Mouse (Mus musculus) thymus, postnatal 36 days (tissue): ENCODE measurements around the gene 4930407I10Rik.

ENCODE experiments used
- DNase-seq, 2 experiments: peaks; one replicate each; pipeline ENCODE4 v3.0.0; 2022; ENCODE audit warnings: mixed read lengths in 2 of 2

The 4930407I10Rik gene

GRCm38 (mm10) chr15:82058719-82059201, at the start of gene 4930407I10Rik:
4930407I10Rik (plus strand) TSS chr15:82059151.
- no peak for DNase-seq

GRCm38 (mm10) chr15:82011947-82012346, 47.0 kb upstream of the 4930407I10Rik start:
- DNase-seq, result no peak

- DNase-seq, result no peak
Measured at GRCm38 (mm10) chr15:82014745-82015391, 44.1 kb upstream of the 4930407I10Rik start.

DNA sequence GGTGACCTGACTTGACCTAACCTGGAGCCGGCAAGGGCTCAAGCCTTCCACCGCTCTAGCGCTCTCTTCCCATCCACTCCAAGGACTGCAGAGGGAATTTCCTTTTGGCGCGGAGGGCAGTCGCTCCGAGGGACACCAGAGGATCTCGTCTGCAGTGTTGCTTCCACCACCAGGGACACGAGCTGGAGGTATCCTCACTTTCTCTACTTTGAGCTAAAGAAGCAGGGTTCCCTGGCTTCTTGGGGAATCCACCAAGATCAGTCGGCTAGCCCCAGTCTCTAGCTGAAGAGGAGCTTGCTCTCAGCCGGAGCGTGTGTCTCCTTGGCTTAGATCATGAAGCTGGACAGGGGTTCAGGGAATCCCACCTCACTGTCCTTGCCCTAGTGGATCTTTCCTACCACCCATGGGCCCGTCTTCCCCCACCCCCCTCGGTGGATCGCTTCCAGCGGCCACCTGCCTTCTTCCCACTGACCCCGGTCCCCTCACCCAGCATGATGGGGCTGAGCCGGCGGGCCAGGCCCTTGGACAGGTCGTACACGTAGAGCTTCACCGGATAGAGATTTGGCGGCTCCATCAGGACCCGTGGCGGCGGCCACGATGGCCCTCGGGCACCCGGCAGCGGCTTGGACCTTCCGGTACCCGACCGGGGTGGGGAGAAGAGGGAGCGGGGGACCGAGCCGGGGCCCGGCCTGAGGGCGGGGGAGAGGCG, 43.4 kb upstream of the 4930407I10Rik start:
- DNase-seq, result peak; percentile 36 to 54

DNA sequence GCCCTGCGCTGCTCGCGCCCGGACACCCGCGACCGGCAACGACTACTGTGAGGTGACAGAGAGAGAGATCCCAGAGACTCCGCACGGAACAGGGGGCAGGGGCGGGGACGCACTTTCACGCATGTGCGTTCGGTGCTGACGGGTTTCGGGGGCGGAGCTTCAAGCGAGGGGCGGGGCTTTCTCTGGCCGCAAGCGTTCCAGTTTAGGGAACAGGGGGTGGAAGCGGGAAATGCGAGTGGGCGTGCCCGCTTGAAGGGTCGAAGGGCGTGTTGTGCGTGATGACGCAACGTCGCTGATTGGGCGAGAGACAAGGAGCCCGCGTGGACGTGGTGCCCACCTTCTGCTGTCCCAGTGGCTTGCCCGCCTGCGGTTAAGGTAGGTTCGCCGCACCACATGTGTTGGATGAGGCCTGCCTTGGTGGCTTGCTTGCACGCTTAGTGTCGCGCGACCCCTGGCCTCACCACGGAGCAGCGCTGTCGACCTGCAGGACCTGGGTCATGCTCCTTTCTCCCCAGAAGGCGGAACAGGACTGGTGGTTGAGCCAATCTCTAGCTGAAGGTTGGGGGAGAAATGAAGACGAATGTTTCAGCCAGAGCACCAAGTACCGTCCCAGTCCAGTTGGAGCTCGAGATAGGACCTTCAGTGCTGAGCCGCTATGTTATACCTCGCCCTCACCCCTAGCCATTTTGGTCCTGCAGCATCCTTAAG, 42.7 kb upstream of the 4930407I10Rik start:
- DNase-seq, result peak; percentile 100

- no peak for DNase-seq
Measured at GRCm38 (mm10) chr15:82016830-82017229, 42.1 kb upstream of the 4930407I10Rik start.

- DNase-seq, result peak in 1 of 2 experiments; percentile 52
Measured at GRCm38 (mm10) chr15:82017461-82017860, 41.5 kb upstream of the 4930407I10Rik start.

DNA sequence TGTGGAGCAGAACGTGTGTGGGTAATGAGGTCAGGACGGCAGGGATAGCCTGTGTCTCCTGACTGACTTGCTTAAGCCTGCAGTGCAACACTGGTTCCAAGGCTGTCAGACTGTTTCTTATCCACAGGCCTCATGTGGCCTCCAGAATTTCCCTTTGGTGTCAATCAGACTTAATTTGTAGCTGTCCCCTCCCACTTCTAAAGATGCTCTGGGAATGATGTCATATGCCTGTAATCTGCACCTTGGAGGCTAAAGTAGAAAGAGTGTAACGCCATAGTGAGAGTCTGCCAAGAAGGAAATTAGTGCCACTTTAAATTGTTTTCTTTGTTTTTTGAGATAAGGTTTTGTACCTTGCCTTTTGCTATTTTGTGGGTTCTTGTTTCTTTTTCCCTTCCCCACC, 39.7 kb upstream of the 4930407I10Rik start:
- DNase-seq, result no peak

GRCm38 (mm10) chr15:82022535-82023088, 36.3 kb upstream of the 4930407I10Rik start:
- DNase-seq, result peak; percentile 38 to 44

DNA sequence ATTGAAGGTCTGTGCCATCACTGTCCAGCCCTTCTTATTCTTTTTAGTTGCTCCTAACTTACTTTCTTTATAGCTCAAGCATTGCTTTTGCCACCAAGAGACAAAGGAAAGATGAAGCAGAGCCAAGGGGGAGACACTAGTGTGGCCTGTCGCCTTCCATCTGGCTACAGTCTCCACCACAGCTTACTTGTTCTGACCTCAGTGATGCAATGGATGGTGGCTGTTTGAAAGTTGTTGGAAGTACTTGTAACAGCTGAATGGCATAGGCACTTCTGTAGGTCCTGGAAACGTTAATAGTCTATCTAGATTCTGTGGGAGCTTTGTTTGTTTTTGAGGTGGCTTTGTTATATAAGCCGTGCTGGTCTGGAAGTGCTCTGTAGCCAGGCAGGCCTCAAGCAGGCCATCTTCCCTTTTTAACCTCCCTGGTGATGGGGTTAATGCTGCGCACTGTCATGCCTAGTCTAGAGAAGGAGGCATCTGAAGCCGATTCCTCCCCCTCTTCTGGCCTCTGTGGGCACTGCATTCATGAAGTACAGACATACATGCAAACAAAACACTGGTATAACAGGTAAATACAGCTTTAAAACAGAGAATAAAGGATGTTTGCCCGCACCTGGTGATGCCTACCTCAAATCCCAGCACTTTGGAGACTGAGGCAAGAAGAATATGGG, 34.9 kb upstream of the 4930407I10Rik start:
- peak in 1 of 2 experiments; percentile 59 for DNase-seq

GRCm38 (mm10) chr15:82027276-82027675, 31.7 kb upstream of the 4930407I10Rik start:
- peak in 1 of 2 experiments; percentile 65 for DNase-seq

DNA sequence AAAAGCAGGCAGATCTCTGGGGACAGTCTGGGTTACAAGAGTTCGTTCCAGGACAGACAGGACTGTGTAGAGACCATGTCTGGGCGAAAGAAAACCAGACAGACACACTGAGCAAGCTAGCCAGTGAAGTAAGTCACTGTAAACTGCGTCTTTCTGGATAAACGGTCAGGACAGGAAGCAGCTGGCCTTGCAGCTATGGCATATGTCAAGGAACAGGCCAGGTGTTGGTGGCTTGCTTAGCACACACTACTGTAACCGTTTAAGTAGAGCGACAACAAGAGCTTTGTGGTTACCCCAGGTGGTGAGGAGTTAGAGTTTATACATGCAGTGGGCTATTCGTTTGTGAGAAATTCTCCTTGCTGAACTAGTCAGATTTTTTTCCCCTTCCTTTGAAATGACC, 31.2 kb upstream of the 4930407I10Rik start:
- peak; percentile 66 to 84 for DNase-seq

DNA sequence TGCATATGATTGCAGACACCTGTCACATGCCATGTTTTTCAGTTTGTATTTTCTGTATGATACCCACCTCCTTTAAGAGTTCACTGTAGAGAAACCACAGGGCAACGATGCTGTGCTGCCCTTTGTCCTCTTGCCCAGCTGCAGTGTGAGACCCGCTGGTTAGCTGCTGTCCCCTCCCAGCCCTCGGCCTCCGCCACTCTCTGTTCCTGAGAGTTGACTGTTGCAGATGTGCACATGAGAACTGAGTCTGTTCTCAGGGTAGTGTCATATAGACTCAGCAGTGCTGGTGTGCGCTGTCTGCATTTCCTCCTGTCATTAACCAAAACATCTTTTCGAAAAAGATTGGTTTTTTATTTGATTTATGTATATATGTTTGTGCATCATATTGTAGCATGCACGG, 26.6 kb upstream of the 4930407I10Rik start:
- DNase-seq, result no peak

- DNase-seq, result no peak
Measured at GRCm38 (mm10) chr15:82033762-82034161, 25.2 kb upstream of the 4930407I10Rik start, which contains the start of gene Desi1. Desi1 (minus strand) TSS chr15:82033862.

- no peak for DNase-seq
Measured at GRCm38 (mm10) chr15:82035904-82036689, 22.9 kb upstream of the 4930407I10Rik start.

DNA sequence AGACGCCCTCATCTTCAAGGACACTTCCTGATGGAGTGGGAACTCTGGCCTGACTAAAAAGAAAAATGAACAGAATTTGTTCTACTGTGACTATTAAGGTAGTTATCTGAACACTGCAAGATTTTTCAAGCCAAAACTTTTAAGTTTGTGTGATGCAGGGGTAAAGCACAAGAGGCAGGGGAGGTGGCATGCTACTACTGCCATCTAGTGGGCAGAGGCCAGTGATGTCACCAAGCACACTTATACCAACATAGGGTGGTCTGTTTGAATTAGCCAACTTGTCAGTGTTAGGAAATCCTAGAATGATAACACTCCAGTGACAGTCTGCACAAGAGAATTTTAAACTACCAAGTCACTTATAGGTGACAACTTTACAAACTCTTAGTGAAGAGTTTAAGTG, 18.3 kb upstream of the 4930407I10Rik start:
- DNase-seq, result peak in 1 of 2 experiments; percentile 68

DNA sequence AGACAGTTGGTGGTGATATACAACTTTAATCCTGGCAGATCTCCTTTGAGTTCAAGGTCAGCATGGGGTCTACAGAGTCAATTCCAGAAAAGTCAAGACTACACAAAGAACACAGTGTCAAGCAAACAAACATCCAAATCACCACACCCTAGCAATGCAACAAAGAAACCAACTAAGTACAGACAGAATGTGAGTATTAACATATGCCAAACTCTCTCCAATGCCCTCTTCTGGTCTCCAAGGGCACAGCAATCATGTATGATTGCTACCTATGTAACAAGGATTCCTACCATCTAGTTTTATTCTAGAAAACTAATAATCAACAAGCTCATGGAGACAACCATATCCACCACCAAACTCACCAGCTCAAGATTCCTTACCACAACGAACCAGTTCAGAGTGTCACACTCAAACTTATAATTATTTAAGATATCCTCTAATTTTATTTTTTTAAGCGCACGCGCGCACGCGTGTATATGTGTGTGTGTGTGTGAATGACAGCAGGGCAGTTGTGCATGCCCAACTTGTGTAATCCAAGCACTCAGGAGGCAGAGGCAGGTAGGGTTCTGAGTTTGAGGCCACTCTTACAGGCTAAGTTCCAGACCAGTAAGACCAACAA, 14.7 kb upstream of the 4930407I10Rik start:
- no peak for DNase-seq

DNA sequence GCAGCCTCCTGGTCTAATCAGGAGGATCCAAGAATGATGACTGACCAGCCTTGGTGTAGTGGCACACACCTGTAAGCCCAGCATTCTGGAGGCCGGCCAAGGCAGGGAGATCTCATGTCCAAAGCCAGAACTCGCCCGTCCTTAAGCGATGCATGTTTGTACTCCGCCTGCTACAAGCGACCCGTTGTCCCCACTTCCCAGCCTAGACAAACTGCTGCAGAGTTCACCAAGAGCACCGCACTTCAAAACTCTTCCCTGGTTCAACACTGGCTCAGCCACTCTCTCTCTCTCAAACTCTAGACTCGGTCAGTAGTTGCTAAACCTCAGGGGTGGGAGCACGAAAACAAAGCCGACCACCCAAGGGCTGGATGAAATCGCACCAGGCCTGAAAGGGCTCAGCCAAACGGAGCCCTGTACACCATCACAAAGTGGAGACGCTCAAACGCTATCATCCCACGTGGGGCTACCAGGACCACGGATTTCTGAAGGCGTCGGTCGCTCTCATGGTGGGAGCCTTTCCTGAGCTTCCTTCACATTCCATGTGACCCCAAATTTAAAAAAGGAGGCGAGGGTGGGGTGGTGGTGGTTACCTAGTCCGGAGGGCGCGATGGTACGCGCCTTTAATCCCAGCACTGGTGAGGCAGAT, 12.6 kb upstream of the 4930407I10Rik start:
- DNase-seq, result no peak

GRCm38 (mm10) chr15:82047080-82047883, 11.7 kb upstream of the 4930407I10Rik start, which contains the start of gene Snu13:
Snu13 (minus strand) TSS chr15:82047598.
- peak; percentile 91 to 92 for DNase-seq

DNA sequence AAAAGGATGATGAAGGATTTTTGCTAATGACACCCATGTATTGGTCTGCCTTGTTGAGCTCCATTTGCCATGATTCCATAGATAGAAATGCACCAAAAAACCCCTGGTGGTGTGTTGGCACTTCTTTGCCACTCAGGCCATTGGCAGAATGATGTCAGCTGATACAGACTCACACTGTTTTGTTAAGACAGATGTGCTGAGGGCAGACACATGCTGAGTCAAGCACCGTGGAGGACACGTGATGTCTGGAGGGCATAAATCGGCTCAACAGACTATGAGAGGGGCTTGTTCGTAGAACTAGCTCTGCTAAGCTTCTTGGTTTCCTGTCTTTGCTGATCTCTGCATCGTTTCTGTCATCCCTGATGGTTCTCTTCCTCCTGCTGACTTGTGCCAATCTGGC, 6.4 kb upstream of the 4930407I10Rik start:
- no peak for DNase-seq
